Mouse (Mus musculus) thymus, adult 2 months (tissue): Measurements from ENCODE around the gene Dnajc7. TPM values are rescaled to one million over a fixed set of nuclear protein-coding genes. Genes with fewer than 3 reads are reported as not detected.

ENCODE experiments used
- DNase-seq: peaks from one replicate; pipeline ENCODE4 v3.0.0; 2021
- H3K27ac ChIP-seq: fragments of 200-500 bp; 2 replicates; pipeline ENCODE4 v1.5.1; 2012; ENCODE audit warnings: low read length, control low read depth; ENCODE audit not compliant: control insufficient read depth, insufficient read depth
- H3K27me3 ChIP-seq: fragments of 200-500 bp; 2 replicates; pipeline ENCODE4 v1.6.1; 2012; ENCODE audit warnings: mild to moderate bottlenecking, low read length, moderate library complexity, mixed read lengths; ENCODE audit not compliant: control insufficient read depth, insufficient read depth
- H3K36me3 ChIP-seq: fragments of 200-500 bp; 2 replicates; pipeline ENCODE4 v1.6.1; 2012; ENCODE audit warnings: mild to moderate bottlenecking, low read length, moderate library complexity; ENCODE audit not compliant: control insufficient read depth, insufficient read depth
- H3K4me1 ChIP-seq: fragments of 200-500 bp; replicated peaks from 2 replicates; pipeline ENCODE4 v1.6.1; 2012; ENCODE audit warnings: low read length; ENCODE audit not compliant: control insufficient read depth, insufficient read depth
- H3K4me3 ChIP-seq: fragments of 200-500 bp; 2 replicates; pipeline ENCODE4 v1.5.1; 2012; ENCODE audit warnings: mild to moderate bottlenecking, low read length, control low read depth, moderate library complexity; ENCODE audit not compliant: control insufficient read depth, insufficient read depth
- CTCF ChIP-seq: fragments of 200-500 bp; IDR thresholded peaks from 2 replicates; pipeline ENCODE4 v1.5.1; 2012; ENCODE audit warnings: mild to moderate bottlenecking, control low read depth, low read length, moderate library complexity, borderline replicate concordance; ENCODE audit not compliant: control insufficient read depth, poor library complexity, insufficient read depth; ENCODE audit errors: extremely low read depth
- POLR2A ChIP-seq: fragments of 200-500 bp; IDR thresholded peaks from 2 replicates; pipeline ENCODE4 v1.6.1; 2012; ENCODE audit warnings: mild to moderate bottlenecking, low read length, control low read depth, moderate library complexity; ENCODE audit not compliant: control insufficient read depth, poor library complexity, insufficient read depth; ENCODE audit errors: extremely low read depth
- WGBS: fragments of 180-500 bp; shearing (Covaris S2); methylation state at CpG from one replicate; pipeline ENCODE4 v1.1.7; 2018; 5-methylcytosine and 5-hydroxymethylcytosine counted together
- polyA plus RNA-seq: library from polyadenylated mRNA; depleted of rRNA; stranded (reverse); fragments of >200 nt; gene quantifications from 2 replicates; pipeline ENCODE4 v1.2.3, GENCODE M21; 2012

Dnajc7 gene
- polyA plus RNA-seq, 1 experiment, result 110 TPM

DNA sequence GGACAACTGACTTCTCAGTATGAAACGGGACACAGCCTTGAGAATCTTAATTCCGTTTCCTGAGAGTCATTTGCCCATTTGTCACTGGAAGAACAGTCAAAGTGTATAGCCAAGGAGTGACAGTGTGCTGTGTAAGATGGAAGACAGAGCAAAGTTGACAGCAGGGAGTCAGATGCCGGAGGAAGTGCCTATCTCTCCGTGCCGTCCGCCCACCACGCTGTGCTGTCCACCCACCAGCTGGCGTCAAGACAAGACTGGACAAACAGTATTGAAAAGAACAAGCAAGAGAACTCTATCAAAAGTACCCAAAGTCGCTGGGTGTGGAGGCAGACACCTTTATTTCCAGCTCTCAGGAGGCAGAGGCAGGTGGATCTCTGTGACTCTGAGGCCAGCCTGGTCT is 16.8 kb downstream of the Dnajc7 start:
- Histone ChIP-seq H3K27me3 (no peaks in the 10 kb centered on the region), H3K27ac (no peak overlapping the region), H3K4me1 (no peaks in the 10 kb centered on the region; the same call in 1 of the 2 replicates), H3K4me3 (no peak overlapping the region), H3K36me3 (peaks cover 32% of the 10 kb centered on the region)
- TF ChIP-seq CTCF, result no peak
- no peak for TF ChIP-seq POLR2A
- WGBS, result 95% methylated on average over 9 of the region's 9 CpGs
- DNase-seq, result no peak

DNA sequence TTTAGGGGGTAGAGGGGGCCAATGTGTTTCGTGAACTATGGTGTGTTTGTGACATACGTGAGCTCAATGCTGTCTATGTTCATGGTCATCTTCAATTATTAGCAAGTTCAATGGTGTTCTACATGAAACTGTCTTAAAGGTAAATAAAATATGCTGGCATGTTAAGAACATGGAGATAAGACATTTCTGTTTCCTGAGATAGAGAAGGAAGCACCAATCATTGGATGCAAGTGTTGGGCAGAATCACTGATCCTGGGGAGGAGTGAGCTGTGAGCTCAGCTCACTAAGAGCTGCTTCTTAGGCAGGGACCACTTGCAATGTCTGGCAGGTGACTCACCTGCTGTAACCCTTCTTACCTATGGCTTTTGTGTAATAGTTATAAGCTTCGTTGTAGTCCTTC is 18.6 kb downstream of the Dnajc7 start:
- TF ChIP-seq POLR2A (no peak), CTCF (no peak)
- no peaks in the 10 kb centered on the region; the same call in 1 of the 2 replicates for H3K4me1 ChIP-seq
- 97% methylated on average over 3 of the region's 3 CpGs for WGBS
- H3K36me3 ChIP-seq, result peaks cover 49% of the 10 kb centered on the region
- DNase-seq, result no peak
- H3K4me3 ChIP-seq, result no peak overlapping the region
- no peaks in the 10 kb centered on the region for H3K27me3 ChIP-seq
- no peak overlapping the region for H3K27ac ChIP-seq

DNA sequence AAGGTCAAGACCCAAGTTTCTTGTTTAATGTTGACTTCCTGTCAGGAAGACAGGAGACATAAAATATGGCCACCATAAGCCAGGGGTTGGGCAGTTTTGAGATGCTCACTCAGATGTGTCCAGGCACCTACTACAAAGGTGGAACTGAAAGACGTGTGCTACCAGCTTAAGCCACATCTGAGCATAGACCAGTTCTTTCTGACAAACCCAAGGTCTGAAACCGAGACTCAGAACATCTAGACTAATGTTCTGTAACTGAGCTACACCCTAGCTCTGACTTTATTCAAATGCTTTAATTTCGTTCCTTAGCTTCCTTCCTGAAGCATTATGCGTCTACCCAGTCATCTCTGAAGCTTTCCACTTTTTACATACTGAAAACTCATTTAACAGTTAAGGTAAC is 21.9 kb downstream of the Dnajc7 start:
- WGBS, result 96% methylated on average over 4 of the region's 4 CpGs
- Histone ChIP-seq H3K27ac (no peak overlapping the region), H3K36me3 (peaks cover 72% of the 10 kb centered on the region), H3K4me3 (no peak overlapping the region), H3K4me1 (no peaks in the 10 kb centered on the region), H3K27me3 (no peaks in the 10 kb centered on the region)
- DNase-seq, result no peak
- TF ChIP-seq POLR2A, result no peak
- no peak for TF ChIP-seq CTCF

GRCm38 (mm10) chr11:100595533-100595932 is 24.4 kb downstream of the Dnajc7 start:
- WGBS, result 95% methylated on average over 4 of the region's 4 CpGs
- H3K36me3 ChIP-seq, result peaks cover 88% of the 10 kb centered on the region
- no peaks in the 10 kb centered on the region for H3K4me1 ChIP-seq
- H3K4me3 ChIP-seq, result no peak overlapping the region
- TF ChIP-seq POLR2A, result no peak
- TF ChIP-seq CTCF, result no peak
- DNase-seq, result no peak
- H3K27ac ChIP-seq, result no peak overlapping the region
- no peaks in the 10 kb centered on the region for H3K27me3 ChIP-seq

DNA sequence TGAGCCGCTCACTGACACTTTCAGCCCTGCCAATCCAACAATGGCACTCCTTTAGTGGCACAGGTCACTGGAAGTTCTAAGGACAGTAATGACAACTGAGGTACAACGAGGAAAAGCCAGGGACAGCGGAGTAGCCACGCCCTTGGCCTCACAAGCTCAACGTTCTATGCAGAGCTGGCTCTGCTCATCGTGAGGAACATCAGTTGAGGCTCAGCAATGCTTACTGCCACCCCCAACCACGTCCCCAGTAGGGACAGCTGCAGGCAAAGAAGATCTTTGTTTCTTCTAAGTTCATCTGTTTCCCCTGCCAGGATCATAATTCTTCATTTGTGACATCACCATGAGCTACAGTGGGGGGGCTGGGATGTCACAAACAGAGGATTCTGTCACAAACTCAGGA is 25.4 kb downstream of the Dnajc7 start:
- Histone ChIP-seq H3K4me3 (no peak overlapping the region), H3K36me3 (peaks cover 88% of the 10 kb centered on the region), H3K4me1 (no peaks in the 10 kb centered on the region), H3K27me3 (no peaks in the 10 kb centered on the region), H3K27ac (no peak overlapping the region)
- 97% methylated on average over 7 of the region's 7 CpGs for WGBS
- TF ChIP-seq CTCF (no peak), POLR2A (no peak)
- no peak for DNase-seq

DNA sequence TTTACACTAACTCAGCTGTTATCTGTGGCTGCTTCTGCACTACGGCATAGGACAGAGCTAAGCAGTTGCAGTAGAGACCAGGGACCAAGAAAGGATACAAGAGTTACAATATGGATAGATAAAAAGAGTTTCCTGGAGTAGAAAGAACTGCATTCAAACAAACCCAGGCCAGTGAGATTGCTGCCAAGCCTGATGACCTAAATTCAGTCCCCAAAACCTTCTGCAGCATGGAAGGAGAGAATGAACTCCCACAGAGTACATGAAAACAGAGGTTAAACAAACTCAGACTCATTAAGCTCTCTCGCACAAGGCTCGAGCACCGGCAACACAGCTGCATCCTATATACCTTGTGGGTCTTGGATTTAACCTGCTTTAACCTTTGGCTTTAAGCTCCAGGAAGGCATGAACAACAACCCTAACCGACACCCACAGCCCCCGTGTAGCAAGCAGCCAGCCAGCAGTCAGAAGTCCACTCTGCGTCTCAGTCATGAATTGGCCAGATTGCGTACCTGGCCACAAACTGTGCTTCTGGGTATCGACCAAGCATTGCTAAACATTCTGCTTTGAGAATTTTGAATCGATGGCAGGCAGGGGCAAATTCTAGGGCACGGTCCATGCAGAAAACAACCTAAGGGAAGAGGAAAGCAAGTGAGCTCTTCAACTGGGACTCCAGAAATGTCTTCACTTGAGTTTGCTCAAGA is 27.5 kb downstream of the Dnajc7 start:
- TF ChIP-seq POLR2A, result no peak
- TF ChIP-seq CTCF, result no peak
- 98% methylated on average over 11 of the region's 11 CpGs for WGBS
- Histone ChIP-seq H3K36me3 (peaks cover 85% of the 10 kb centered on the region), H3K27me3 (no peaks in the 10 kb centered on the region), H3K4me3 (no peak overlapping the region), H3K27ac (no peak overlapping the region), H3K4me1 (peaks cover 4% of the 10 kb centered on the region)
- DNase-seq, result no peak
